Mouse (Mus musculus) E14TG2a.4 (cell line): ENCODE measurements at regions not wholly inside any gene's neighbourhood (a gene's known extent, or its start where the extent isn't known, plus 50 kb on each side); places are given as distances from the start of the nearest gene placed in this dataset.

Experiments used
- H3K27me3 ChIP-seq: 2 replicates; pipeline ENCODE4 v1.6.1; 2014; ENCODE audit warnings: low read length, control low read depth; ENCODE audit not compliant: insufficient read depth
- H3K36me3 ChIP-seq: 2 replicates; pipeline ENCODE4 v1.6.1; 2014; ENCODE audit warnings: low read length, control low read depth; ENCODE audit not compliant: insufficient read depth
- H3K4me1 ChIP-seq: replicated peaks from 2 replicates; pipeline ENCODE4 v1.6.1; 2014; ENCODE audit warnings: low read depth, low read length, control low read depth
- H3K4me3 ChIP-seq: replicated peaks from 2 replicates; pipeline ENCODE4 v1.5.1; 2014; ENCODE audit warnings: mild to moderate bottlenecking, low read length
- H3K9me3 ChIP-seq: 2 replicates; pipeline ENCODE4 v1.6.1; 2014; ENCODE audit warnings: low read length, control low read depth
- CTCF ChIP-seq: conservative IDR thresholded peaks from 2 replicates; pipeline ENCODE4 v1.5.1; 2014; ENCODE audit warnings: low read length
- NANOG ChIP-seq: IDR thresholded peaks from 2 replicates; pipeline ENCODE4 v1.6.1; 2014; ENCODE audit warnings: borderline replicate concordance, low read length, mixed read lengths
- POU5F1 ChIP-seq: IDR thresholded peaks from 2 replicates; pipeline ENCODE4 v1.6.1; 2014; ENCODE audit warnings: low read length, borderline replicate concordance

GRCm38 (mm10) chr8:28195943-28196342 is 748.5 kb downstream of the Poteg start:
- Histone ChIP-seq H3K27me3 (no peaks in the 10 kb centered on the region), H3K9me3 (no peaks in the 10 kb centered on the region), H3K36me3 (no peaks in the 10 kb centered on the region), H3K4me1 (no peaks in the 10 kb centered on the region), H3K4me3 (no peak overlapping the region)
- TF ChIP-seq CTCF, result no peak
- TF ChIP-seq NANOG, result no peak
- TF ChIP-seq POU5F1, result no peak

DNA sequence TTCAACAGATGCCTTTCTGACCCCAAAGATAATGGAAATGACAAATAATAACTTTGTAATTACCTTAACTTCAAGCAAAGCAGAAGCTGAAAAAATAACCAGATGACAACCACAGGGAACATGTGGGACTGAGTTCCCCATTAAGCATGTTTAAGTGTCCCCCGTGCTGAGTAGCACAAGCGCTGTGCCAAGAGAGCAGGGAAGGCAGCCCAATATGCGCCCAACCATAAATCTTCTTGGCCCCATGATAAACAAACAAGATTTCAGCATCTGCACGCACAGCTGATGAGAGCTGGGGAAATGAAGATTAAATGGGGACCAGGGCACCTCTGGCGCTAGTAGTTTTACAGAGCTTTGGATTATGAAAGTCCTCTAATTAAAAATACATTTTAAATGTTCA is 788.1 kb downstream of the Poteg start:
- TF ChIP-seq CTCF (no peak), NANOG (no peak), POU5F1 (no peak)
- no peaks in the 10 kb centered on the region for H3K4me1 ChIP-seq
- H3K4me3 ChIP-seq, result no peak overlapping the region
- H3K36me3 ChIP-seq, result no peaks in the 10 kb centered on the region
- peaks cover 11% of the 10 kb centered on the region for H3K9me3 ChIP-seq
- no peaks in the 10 kb centered on the region for H3K27me3 ChIP-seq

DNA sequence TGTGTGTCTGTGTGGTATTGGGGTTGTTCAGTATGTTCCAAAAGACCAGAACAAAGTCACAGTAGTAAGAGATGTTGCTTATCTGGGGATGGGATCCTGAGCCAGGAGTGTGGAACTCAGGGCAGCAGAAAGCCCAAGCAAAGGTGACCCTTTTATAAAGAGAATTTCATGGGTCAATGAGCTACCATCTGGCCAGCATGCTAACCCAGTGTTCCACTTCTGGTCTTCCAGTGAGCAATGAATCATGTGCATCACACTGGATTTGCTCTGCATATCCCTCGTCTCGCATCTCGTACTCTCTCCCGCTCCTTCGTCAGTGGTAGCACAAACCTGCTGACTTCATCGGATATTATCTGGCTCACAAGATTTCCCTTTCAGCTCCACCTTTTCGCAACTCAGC is 791.9 kb downstream of the Poteg start:
- H3K36me3 ChIP-seq, result no peaks in the 10 kb centered on the region
- TF ChIP-seq CTCF, result no peak
- no peak for TF ChIP-seq NANOG
- no peak for TF ChIP-seq POU5F1
- no peaks in the 10 kb centered on the region for H3K4me1 ChIP-seq
- H3K27me3 ChIP-seq, result no peaks in the 10 kb centered on the region
- peaks cover 11% of the 10 kb centered on the region for H3K9me3 ChIP-seq
- H3K4me3 ChIP-seq, result no peak overlapping the region

- H3K4me3 ChIP-seq, result no peak overlapping the region
- TF ChIP-seq POU5F1 (no peak), NANOG (no peak), CTCF (no peak)
- H3K9me3 ChIP-seq, result no peaks in the 10 kb centered on the region
- no peaks in the 10 kb centered on the region for H3K4me1 ChIP-seq
- no peaks in the 10 kb centered on the region for H3K36me3 ChIP-seq
- no peaks in the 10 kb centered on the region for H3K27me3 ChIP-seq
Observed at GRCm38 (mm10) chr8:28252399-28253240, 805.1 kb downstream of the Poteg start.

GRCm38 (mm10) chr8:28267277-28267676 is 819.8 kb downstream of the Poteg start:
- Histone ChIP-seq H3K9me3 (no peaks in the 10 kb centered on the region), H3K27me3 (no peaks in the 10 kb centered on the region), H3K4me1 (no peaks in the 10 kb centered on the region), H3K36me3 (no peaks in the 10 kb centered on the region), H3K4me3 (no peak overlapping the region)
- TF ChIP-seq CTCF (no peak), NANOG (no peak), POU5F1 (no peak)

DNA sequence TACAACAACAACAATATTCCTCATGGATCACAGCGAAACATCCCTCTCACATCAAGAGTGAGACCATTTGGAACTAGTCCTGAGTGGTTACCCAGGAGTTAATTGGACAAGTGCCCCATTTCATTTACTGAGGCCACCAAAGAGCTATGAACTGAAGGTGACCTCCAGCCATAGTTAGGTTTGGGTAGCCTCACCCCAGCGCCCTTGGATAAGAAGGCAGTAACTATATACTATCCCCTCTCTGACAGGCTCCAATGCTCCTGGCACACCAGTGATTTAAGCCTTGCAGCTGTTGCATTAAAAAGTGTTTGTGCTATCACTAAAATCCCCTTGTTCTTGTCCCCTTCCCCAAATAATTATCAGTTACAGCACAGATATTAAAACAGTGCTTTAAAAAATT is 836.8 kb downstream of the Poteg start:
- Histone ChIP-seq H3K36me3 (no peaks in the 10 kb centered on the region), H3K4me1 (no peaks in the 10 kb centered on the region), H3K9me3 (no peaks in the 10 kb centered on the region), H3K4me3 (no peak overlapping the region), H3K27me3 (no peaks in the 10 kb centered on the region)
- TF ChIP-seq CTCF (no peak), POU5F1 (no peak), NANOG (no peak)

GRCm38 (mm10) chr8:28298896-28299793 is 851.7 kb downstream of the Poteg start:
- Histone ChIP-seq H3K36me3 (no peaks in the 10 kb centered on the region), H3K9me3 (peaks cover 7% of the 10 kb centered on the region), H3K4me3 (no peak overlapping the region), H3K27me3 (no peaks in the 10 kb centered on the region), H3K4me1 (no peaks in the 10 kb centered on the region)
- TF ChIP-seq POU5F1 (no peak), CTCF (no peak), NANOG (no peak)

DNA sequence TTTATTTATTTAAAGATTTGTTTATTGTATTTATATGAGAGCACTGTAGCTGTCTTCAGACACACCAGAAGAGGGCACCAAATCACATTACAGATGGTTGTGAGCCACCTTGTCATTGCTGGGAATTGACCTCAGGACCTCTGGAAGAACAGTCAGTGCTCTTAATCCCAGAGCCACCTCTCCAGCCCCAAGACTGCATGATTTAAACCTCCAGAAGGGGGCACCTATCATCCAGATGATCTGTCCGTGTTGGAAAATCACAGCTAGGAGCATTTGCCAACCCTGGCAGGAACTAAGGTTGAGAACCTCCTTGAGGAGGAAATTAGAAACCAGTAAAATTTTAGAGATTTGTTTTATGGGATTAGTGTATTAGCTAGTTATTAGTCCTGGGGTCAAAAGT is 869.6 kb downstream of the Poteg start:
- Histone ChIP-seq H3K27me3 (no peaks in the 10 kb centered on the region), H3K9me3 (no peaks in the 10 kb centered on the region), H3K4me1 (no peaks in the 10 kb centered on the region), H3K36me3 (no peaks in the 10 kb centered on the region), H3K4me3 (no peak overlapping the region)
- TF ChIP-seq CTCF, result peak; percentile 25; the same call in 1 of the 2 replicates
- TF ChIP-seq NANOG, result no peak
- no peak for TF ChIP-seq POU5F1
